Mouse (Mus musculus): Measurements from ENCODE around the gene Col15a1. TPM values are rescaled to one million over a fixed set of nuclear protein-coding genes. Genes with fewer than 3 reads are reported as not detected.

The Col15a1 gene
- polyA plus RNA-seq, 1 experiment: 37.1 TPM

DNA sequence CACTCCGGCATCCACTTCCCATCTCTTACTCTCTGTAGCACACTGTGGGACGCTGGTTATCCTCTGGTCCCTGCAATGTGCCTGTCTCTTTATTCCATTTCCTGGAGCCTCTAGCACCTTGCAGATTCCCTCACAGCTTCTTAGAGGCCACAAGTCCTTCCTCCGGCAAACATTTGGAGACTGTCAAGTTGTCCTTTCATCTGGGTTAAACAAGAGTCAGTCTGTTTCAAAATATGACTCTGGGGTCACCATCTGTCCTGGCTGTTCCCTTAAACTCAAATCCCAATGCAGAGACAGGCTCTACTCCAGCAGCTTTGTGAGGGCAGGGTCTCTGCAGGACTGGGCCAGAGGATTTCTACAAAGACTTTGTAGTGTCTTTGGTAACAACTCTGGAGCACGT lies 19.1 kb downstream of the Col15a1 start:
- 90% methylated on average over 4 of the region's 4 CpGs for WGBS
- Histone ChIP-seq H3K4me1 (replicated peaks; ENCODE audit: control insufficient read depth, insufficient read depth, low read length) (no peaks in the 10 kb centered on the region), H3K27ac (ENCODE audit: control insufficient read depth, insufficient read depth, low read length) (no peak overlapping the region), H3K4me3 (ENCODE audit: control insufficient read depth, insufficient read depth, low read length) (no peak overlapping the region), H3K27me3 (ENCODE audit: control insufficient read depth, insufficient read depth, low read length) (no peaks in the 10 kb centered on the region), H3K36me3 (ENCODE audit: control insufficient read depth, insufficient read depth, low read length) (no peaks in the 10 kb centered on the region)
- TF ChIP-seq POLR2A (IDR thresholded peaks at IDR 0.05; ENCODE audit: control insufficient read depth, extremely low read depth, insufficient read depth, low read length, poor library complexity) (no peak), CTCF (IDR thresholded peaks at IDR 0.05; ENCODE audit: borderline replicate concordance, control insufficient read depth, extremely low read depth, insufficient read depth, low read length, poor library complexity) (no peak)
- no peak for DNase-seq

DNA sequence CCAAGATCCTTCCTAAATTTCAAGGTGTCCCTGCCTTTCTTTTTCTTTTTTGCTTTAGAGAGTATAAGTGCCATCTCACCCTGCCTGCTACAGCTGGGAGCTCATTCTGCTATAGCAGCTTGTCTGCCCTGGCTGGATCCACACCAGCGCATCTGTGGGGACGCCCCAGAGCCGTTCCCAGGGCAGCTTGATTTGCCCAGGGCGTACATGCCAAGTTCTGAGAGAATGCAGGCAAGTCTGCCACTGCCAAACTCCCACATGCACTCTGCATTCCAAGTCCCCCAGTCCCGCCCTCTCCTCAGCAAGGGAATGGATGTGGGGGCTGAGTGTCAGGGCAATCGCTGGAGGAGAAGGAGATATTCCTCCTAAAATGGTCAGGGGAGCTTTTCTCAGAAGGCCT lies 19.8 kb downstream of the Col15a1 start:
- no peaks in the 10 kb centered on the region for H3K27me3 ChIP-seq (ENCODE audit: control insufficient read depth, insufficient read depth, low read length)
- no peak overlapping the region for H3K27ac ChIP-seq (ENCODE audit: control insufficient read depth, insufficient read depth, low read length)
- 92% methylated on average over 6 of the region's 6 CpGs for WGBS
- no peaks in the 10 kb centered on the region for H3K36me3 ChIP-seq (ENCODE audit: control insufficient read depth, insufficient read depth, low read length)
- no peaks in the 10 kb centered on the region for H3K4me1 ChIP-seq (replicated peaks; ENCODE audit: control insufficient read depth, insufficient read depth, low read length)
- H3K4me3 ChIP-seq (ENCODE audit: control insufficient read depth, insufficient read depth, low read length): no peak overlapping the region
- TF ChIP-seq POLR2A (IDR thresholded peaks at IDR 0.05; ENCODE audit: control insufficient read depth, extremely low read depth, insufficient read depth, low read length, poor library complexity) (no peak), CTCF (IDR thresholded peaks at IDR 0.05; ENCODE audit: borderline replicate concordance, control insufficient read depth, extremely low read depth, insufficient read depth, low read length, poor library complexity) (no peak)
- DNase-seq: no peak

GRCm38 (mm10) chr4:47228945-47229344 lies 21.0 kb downstream of the Col15a1 start:
- WGBS: 91% methylated on average over 5 of the region's 5 CpGs
- no peak overlapping the region for H3K27ac ChIP-seq (ENCODE audit: control insufficient read depth, insufficient read depth, low read length)
- DNase-seq: no peak
- no peaks in the 10 kb centered on the region for H3K36me3 ChIP-seq (ENCODE audit: control insufficient read depth, insufficient read depth, low read length)
- no peaks in the 10 kb centered on the region for H3K27me3 ChIP-seq (ENCODE audit: control insufficient read depth, insufficient read depth, low read length)
- H3K4me3 ChIP-seq (ENCODE audit: control insufficient read depth, insufficient read depth, low read length): no peak overlapping the region
- H3K4me1 ChIP-seq (replicated peaks; ENCODE audit: control insufficient read depth, insufficient read depth, low read length): no peaks in the 10 kb centered on the region
- TF ChIP-seq CTCF (IDR thresholded peaks at IDR 0.05; ENCODE audit: borderline replicate concordance, control insufficient read depth, extremely low read depth, insufficient read depth, low read length, poor library complexity): no peak
- no peak for TF ChIP-seq POLR2A (IDR thresholded peaks at IDR 0.05; ENCODE audit: control insufficient read depth, extremely low read depth, insufficient read depth, low read length, poor library complexity)

GRCm38 (mm10) chr4:47230498-47230897 lies 22.5 kb downstream of the Col15a1 start:
- Histone ChIP-seq H3K4me3 (ENCODE audit: control insufficient read depth, insufficient read depth, low read length) (no peak overlapping the region), H3K4me1 (replicated peaks; ENCODE audit: control insufficient read depth, insufficient read depth, low read length) (peaks cover 8% of the 10 kb centered on the region), H3K36me3 (ENCODE audit: control insufficient read depth, insufficient read depth, low read length) (no peaks in the 10 kb centered on the region), H3K27ac (ENCODE audit: control insufficient read depth, insufficient read depth, low read length) (no peak overlapping the region), H3K27me3 (ENCODE audit: control insufficient read depth, insufficient read depth, low read length) (no peaks in the 10 kb centered on the region)
- DNase-seq: no peak
- no peak for TF ChIP-seq CTCF (IDR thresholded peaks at IDR 0.05; ENCODE audit: borderline replicate concordance, control insufficient read depth, extremely low read depth, insufficient read depth, low read length, poor library complexity)
- no peak for TF ChIP-seq POLR2A (IDR thresholded peaks at IDR 0.05; ENCODE audit: control insufficient read depth, extremely low read depth, insufficient read depth, low read length, poor library complexity)
- WGBS: 85% methylated on average over 7 of the region's 7 CpGs

DNA sequence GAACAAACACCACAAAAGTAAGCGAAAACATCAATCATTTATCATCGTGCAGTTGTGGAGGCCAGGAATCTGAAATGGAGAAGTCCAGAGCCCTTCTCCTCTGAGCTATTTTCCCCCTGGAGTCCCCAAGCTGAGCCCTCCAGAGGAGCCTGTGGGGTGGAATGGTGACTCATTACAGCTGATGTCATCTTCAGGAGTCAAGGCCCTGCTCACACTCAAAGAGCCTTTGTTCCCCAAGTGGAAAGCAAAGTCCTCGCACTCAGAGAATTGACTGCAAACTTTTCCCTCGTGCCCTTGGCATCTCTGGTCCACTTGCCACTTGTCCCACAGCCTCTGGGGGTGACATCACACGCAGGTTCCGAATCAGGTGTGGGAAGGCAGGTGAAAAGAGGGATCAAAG lies 23.4 kb downstream of the Col15a1 start:
- no peak for DNase-seq
- Histone ChIP-seq H3K4me1 (replicated peaks; ENCODE audit: control insufficient read depth, insufficient read depth, low read length) (peaks cover 8% of the 10 kb centered on the region), H3K4me3 (ENCODE audit: control insufficient read depth, insufficient read depth, low read length) (no peak overlapping the region), H3K27me3 (ENCODE audit: control insufficient read depth, insufficient read depth, low read length) (no peaks in the 10 kb centered on the region), H3K27ac (ENCODE audit: control insufficient read depth, insufficient read depth, low read length) (no peak overlapping the region), H3K36me3 (ENCODE audit: control insufficient read depth, insufficient read depth, low read length) (no peaks in the 10 kb centered on the region)
- 80% methylated on average over 6 of the region's 6 CpGs for whole genome bisulfite sequencing
- TF ChIP-seq POLR2A (IDR thresholded peaks at IDR 0.05; ENCODE audit: control insufficient read depth, extremely low read depth, insufficient read depth, low read length, poor library complexity): no peak
- TF ChIP-seq CTCF (IDR thresholded peaks at IDR 0.05; ENCODE audit: borderline replicate concordance, control insufficient read depth, extremely low read depth, insufficient read depth, low read length, poor library complexity): no peak

- Histone ChIP-seq H3K4me1 (replicated peaks; ENCODE audit: control insufficient read depth, insufficient read depth, low read length) (peaks cover 8% of the 10 kb centered on the region), H3K4me3 (ENCODE audit: control insufficient read depth, insufficient read depth, low read length) (no peak overlapping the region), H3K27me3 (ENCODE audit: control insufficient read depth, insufficient read depth, low read length) (no peaks in the 10 kb centered on the region), H3K36me3 (ENCODE audit: control insufficient read depth, insufficient read depth, low read length) (no peaks in the 10 kb centered on the region), H3K27ac (ENCODE audit: control insufficient read depth, insufficient read depth, low read length) (no peak overlapping the region)
- DNase-seq: no peak
- 90% methylated on average over 14 of the region's 14 CpGs for WGBS
- no peak for TF ChIP-seq CTCF (IDR thresholded peaks at IDR 0.05; ENCODE audit: borderline replicate concordance, control insufficient read depth, extremely low read depth, insufficient read depth, low read length, poor library complexity)
- no peak for TF ChIP-seq POLR2A (IDR thresholded peaks at IDR 0.05; ENCODE audit: control insufficient read depth, extremely low read depth, insufficient read depth, low read length, poor library complexity)
These were observed 25.4 kb downstream of the Col15a1 start for GRCm38 (mm10) chr4:47233192-47233835.
